Mouse (Mus musculus): ENCODE data around the gene Bend7. TPM values are rescaled to one million over a fixed set of nuclear protein-coding genes. Genes with fewer than 3 reads are reported as not detected.
A peak's percentile ranks its signal among the peaks of the same experiment; 100 is the strongest.

The Bend7 gene
- total and polyA plus RNA-seq, 3 experiments = not detected

- DNase-seq (ENCODE audit: extremely low read depth) = no peak
- Histone ChIP-seq H3K4me1 (ENCODE audit: control insufficient read depth in 1 of 2, insufficient read depth in 2 of 2) (0 out of 4 replicates have a peak, but pooled peaks cover 0 to 2% of the 10 kb centered on the region in 2 experiments), H3K36me3 (replicated peaks in 1 of 2; ENCODE audit: control insufficient read depth in 1 of 2, insufficient read depth in 1 of 2, low read length in 1 of 2) (no peaks in the 10 kb centered on the region), H3K27ac (ENCODE audit: insufficient read depth, low read depth) (no peak overlapping the region), H3K9me3 (replicated peaks; ENCODE audit: low read length) (peaks cover under 1% of the 10 kb centered on the region), H3K27me3 (replicated peaks) (no peaks in the 10 kb centered on the region), H3K9ac (ENCODE audit: insufficient read depth, low read depth) (no peak overlapping the region), H3K4me3 (replicated peaks in 1 of 3; ENCODE audit: low read depth in 2 of 3, low read length in 2 of 3, poor library complexity in 1 of 3) (no peak overlapping the region), H3K4me2 (ENCODE audit: insufficient read depth, low read depth, poor library complexity, severe bottlenecking) (no peak overlapping the region), H3K79me2 (replicated peaks; ENCODE audit: control insufficient read depth, extremely low read depth, insufficient read depth, poor library complexity, severe bottlenecking) (no peaks in the 10 kb centered on the region)
- dilution Hi-C loops (cut with MboI; ENCODE audit: extremely low pct_ligation_motif_present, extremely low pct_unique_long_range_greater_than_20kb, low sequenced_read_pairs) = no loop called here
- no peak for TF ChIP-seq SMC3 (IDR thresholded peaks at IDR 0.05; ENCODE audit: low read depth, low read length)
- no peak for TF ChIP-seq USF1 (IDR thresholded peaks at IDR 0.05; ENCODE audit: low read depth, low read length)
- no peak for TF ChIP-seq MEF2A (IDR thresholded peaks at IDR 0.05; ENCODE audit: borderline replicate concordance, low read depth, low read length)
- no peak for TF ChIP-seq BHLHE40 (IDR thresholded peaks at IDR 0.05; ENCODE audit: low read depth, low read length)
- no peak for TF ChIP-seq ETS1 (conservative IDR thresholded peaks at IDR 0.05; ENCODE audit: low read depth, low read length)
- TF ChIP-seq HCFC1 (IDR thresholded peaks at IDR 0.05; ENCODE audit: low read depth, low read length) = no peak
- TF ChIP-seq MAX (IDR thresholded peaks at IDR 0.05; ENCODE audit: low read length) = no peak
- TF ChIP-seq MYC (IDR thresholded peaks at IDR 0.05; ENCODE audit: low read depth, low read length) = no peak
- TF ChIP-seq CTCF (conservative IDR thresholded peaks at IDR 0.05 in 1 of 2, IDR thresholded peaks at IDR 0.05 in 1 of 2; ENCODE audit: low read depth in 2 of 2, low read length in 2 of 2) = no peak
- no peak for TF ChIP-seq MAFK (IDR thresholded peaks at IDR 0.05; ENCODE audit: insufficient replicate concordance, low read length)
- in situ Hi-C loops (cut with MboI; ENCODE audit: low pct_ligation_motif_present, low pct_unique_long_range_greater_than_20kb, low sequenced_read_pairs) = no loop called here
Measured at GRCm38 (mm10) chr2:4723088-4723487, 5.5 kb downstream of the Bend7 start.

GRCm38 (mm10) chr2:4730161-4730560 is 12.5 kb downstream of the Bend7 start:
- dilution Hi-C loops (cut with MboI; ENCODE audit: extremely low pct_ligation_motif_present, extremely low pct_unique_long_range_greater_than_20kb, low sequenced_read_pairs) = no loop called here

GRCm38 (mm10) chr2:4733971-4734370 is 16.3 kb downstream of the Bend7 start:
- Histone ChIP-seq H3K9me3 (replicated peaks; ENCODE audit: low read length) (no peaks in the 10 kb centered on the region), H3K4me1 (ENCODE audit: control insufficient read depth in 1 of 2, insufficient read depth in 2 of 2) (peaks cover 0 to 18% of the 10 kb centered on the region in 2 experiments; a peak in 2 of 4 replicates), H3K27me3 (replicated peaks) (no peaks in the 10 kb centered on the region), H3K36me3 (replicated peaks in 1 of 2; ENCODE audit: control insufficient read depth in 1 of 2, insufficient read depth in 1 of 2, low read length in 1 of 2) (no peaks in the 10 kb centered on the region), H3K4me2 (ENCODE audit: insufficient read depth, low read depth, poor library complexity, severe bottlenecking) (no peak overlapping the region), H3K9ac (ENCODE audit: insufficient read depth, low read depth) (no peak overlapping the region), H3K79me2 (replicated peaks; ENCODE audit: control insufficient read depth, extremely low read depth, insufficient read depth, poor library complexity, severe bottlenecking) (no peaks in the 10 kb centered on the region), H3K27ac (ENCODE audit: insufficient read depth, low read depth) (no peak overlapping the region), H3K4me3 (replicated peaks in 1 of 3; ENCODE audit: low read depth in 2 of 3, low read length in 2 of 3, poor library complexity in 1 of 3) (no peak overlapping the region)
- DNase-seq (ENCODE audit: extremely low read depth) = no peak
- dilution Hi-C loops (cut with MboI; ENCODE audit: extremely low pct_ligation_motif_present, extremely low pct_unique_long_range_greater_than_20kb, low sequenced_read_pairs) (no loop called here), in situ Hi-C loops (cut with MboI; ENCODE audit: low pct_ligation_motif_present, low pct_unique_long_range_greater_than_20kb, low sequenced_read_pairs) (no loop called here)
- no peak for TF ChIP-seq POLR2A (IDR thresholded peaks at IDR 0.05; ENCODE audit: low read depth, low read length)
- no peak for TF ChIP-seq MEF2A (IDR thresholded peaks at IDR 0.05; ENCODE audit: borderline replicate concordance, low read depth, low read length)
- no peak for TF ChIP-seq ZNF384 (IDR thresholded peaks at IDR 0.05; ENCODE audit: low read depth, low read length)
- no peak for TF ChIP-seq USF1 (IDR thresholded peaks at IDR 0.05; ENCODE audit: low read depth, low read length)
- no peak for TF ChIP-seq ZMIZ1 (IDR thresholded peaks at IDR 0.05; ENCODE audit: low read depth, low read length)
- no peak for TF ChIP-seq CHD1 (IDR thresholded peaks at IDR 0.05; ENCODE audit: low read depth, low read length)
- TF ChIP-seq ZKSCAN1 (IDR thresholded peaks at IDR 0.05; ENCODE audit: borderline replicate concordance, low read depth, low read length) = no peak
- TF ChIP-seq NELFE (IDR thresholded peaks at IDR 0.05; ENCODE audit: low read depth, low read length) = no peak
- TF ChIP-seq BHLHE40 (IDR thresholded peaks at IDR 0.05; ENCODE audit: low read depth, low read length) = no peak
- TF ChIP-seq ZC3H11A (IDR thresholded peaks at IDR 0.05; ENCODE audit: low read depth, low read length) = no peak
- no peak for TF ChIP-seq MYC (IDR thresholded peaks at IDR 0.05; ENCODE audit: low read depth, low read length)

More at GRCm38 (mm10) chr2:4730161-4730560, 12.5 kb downstream of the Bend7 start:
- Histone ChIP-seq H3K4me1 (ENCODE audit: control insufficient read depth in 1 of 2, insufficient read depth in 2 of 2) (peaks cover 0 to 18% of the 10 kb centered on the region in 2 experiments; a peak in 2 of 4 replicates), H3K9ac (ENCODE audit: insufficient read depth, low read depth) (no peak overlapping the region), H3K9me3 (replicated peaks; ENCODE audit: low read length) (no peaks in the 10 kb centered on the region), H3K4me2 (ENCODE audit: insufficient read depth, low read depth, poor library complexity, severe bottlenecking) (no peak overlapping the region), H3K27ac (ENCODE audit: insufficient read depth, low read depth) (no peak overlapping the region), H3K27me3 (replicated peaks) (no peaks in the 10 kb centered on the region), H3K79me2 (replicated peaks; ENCODE audit: control insufficient read depth, extremely low read depth, insufficient read depth, poor library complexity, severe bottlenecking) (no peaks in the 10 kb centered on the region), H3K36me3 (replicated peaks in 1 of 2; ENCODE audit: control insufficient read depth in 1 of 2, insufficient read depth in 1 of 2, low read length in 1 of 2) (no peaks in the 10 kb centered on the region), H3K4me3 (replicated peaks in 1 of 3; ENCODE audit: low read depth in 2 of 3, low read length in 2 of 3, poor library complexity in 1 of 3) (no peak overlapping the region)
- in situ Hi-C loops (cut with MboI; ENCODE audit: low pct_ligation_motif_present, low pct_unique_long_range_greater_than_20kb, low sequenced_read_pairs) = no loop called here
- peak; percentile 15 for DNase-seq (ENCODE audit: extremely low read depth)
- TF ChIP-seq MEF2A (IDR thresholded peaks at IDR 0.05; ENCODE audit: borderline replicate concordance, low read depth, low read length) (no peak), NELFE (IDR thresholded peaks at IDR 0.05; ENCODE audit: low read depth, low read length) (no peak), BHLHE40 (IDR thresholded peaks at IDR 0.05; ENCODE audit: low read depth, low read length) (no peak), HCFC1 (IDR thresholded peaks at IDR 0.05; ENCODE audit: low read depth, low read length) (no peak), TBP (conservative IDR thresholded peaks at IDR 0.05; ENCODE audit: low read depth, low read length) (no peak), ELF1 (IDR thresholded peaks at IDR 0.05; ENCODE audit: low read depth, low read length) (no peak), MYC (IDR thresholded peaks at IDR 0.05; ENCODE audit: low read depth, low read length) (no peak), ZMIZ1 (IDR thresholded peaks at IDR 0.05; ENCODE audit: low read depth, low read length) (no peak), POLR2A (IDR thresholded peaks at IDR 0.05; ENCODE audit: low read depth, low read length) (no peak), CHD1 (IDR thresholded peaks at IDR 0.05; ENCODE audit: low read depth, low read length) (no peak), USF2 (conservative IDR thresholded peaks at IDR 0.05; ENCODE audit: low read depth, low read length) (no peak), ZKSCAN1 (IDR thresholded peaks at IDR 0.05; ENCODE audit: borderline replicate concordance, low read depth, low read length) (no peak)
